Mouse (Mus musculus) kidney, adult 2 months (tissue): ENCODE data around the gene Tpra1. TPM values are rescaled to one million over a fixed set of nuclear protein-coding genes. Genes with fewer than 3 reads are reported as not detected.
A peak's percentile ranks its signal among the peaks of the same experiment; 100 is the strongest.

Source experiments
- DNase-seq: peaks from one replicate; pipeline ENCODE4 v3.0.0; 2021
- H3K27ac ChIP-seq: fragments of 200-500 bp; 2 replicates; pipeline ENCODE4 v1.5.1; 2012; ENCODE audit warnings: low read depth, low read length, control low read depth, inconsistent platforms; ENCODE audit not compliant: insufficient read depth
- H3K27me3 ChIP-seq: fragments of 200-500 bp; replicated peaks from 2 replicates; pipeline ENCODE4 v1.6.1; 2012; ENCODE audit warnings: mild to moderate bottlenecking, moderate library complexity, low read length, inconsistent platforms; ENCODE audit not compliant: control insufficient read depth, insufficient read depth
- H3K36me3 ChIP-seq: fragments of 200-500 bp; 2 replicates; pipeline ENCODE4 v1.6.1; 2012; ENCODE audit warnings: mild to moderate bottlenecking, moderate library complexity, low read length, inconsistent platforms; ENCODE audit not compliant: control insufficient read depth, insufficient read depth
- H3K4me1 ChIP-seq: fragments of 200-500 bp; 2 replicates; pipeline ENCODE4 v1.6.1; 2011; ENCODE audit warnings: low read length; ENCODE audit not compliant: control insufficient read depth, insufficient read depth
- H3K4me3 ChIP-seq: fragments of 200-500 bp; 2 replicates; pipeline ENCODE4 v1.5.1; 2011; ENCODE audit warnings: mild to moderate bottlenecking, low read depth, low read length, control low read depth; ENCODE audit not compliant: insufficient read depth
- CTCF ChIP-seq: fragments of 200-500 bp; conservative IDR thresholded peaks from 2 replicates; pipeline ENCODE4 v1.5.1; 2011; ENCODE audit warnings: low read depth, mild to moderate bottlenecking, control low read depth, low read length, moderate library complexity, mixed read lengths; ENCODE audit not compliant: insufficient read depth, insufficient read length
- POLR2A ChIP-seq: fragments of 200-500 bp; IDR thresholded peaks from one replicate; pipeline ENCODE4 v1.6.1; 2011; ENCODE audit warnings: low read depth, low read length, control low read depth
- WGBS: fragments of 180-500 bp; shearing (Covaris S2); methylation state at CpG from one replicate; pipeline ENCODE4 v1.1.7; 2018; 5-methylcytosine and 5-hydroxymethylcytosine counted together
- polyA plus RNA-seq: library from polyadenylated mRNA; depleted of rRNA; stranded (reverse); fragments of >200 nt; gene quantifications from 2 replicates; pipeline ENCODE4 v1.2.3, GENCODE M21; 2012; rRNA removed

Gene Tpra1
- polyA plus RNA-seq: 132 and 156 TPM in 2 replicates

DNA sequence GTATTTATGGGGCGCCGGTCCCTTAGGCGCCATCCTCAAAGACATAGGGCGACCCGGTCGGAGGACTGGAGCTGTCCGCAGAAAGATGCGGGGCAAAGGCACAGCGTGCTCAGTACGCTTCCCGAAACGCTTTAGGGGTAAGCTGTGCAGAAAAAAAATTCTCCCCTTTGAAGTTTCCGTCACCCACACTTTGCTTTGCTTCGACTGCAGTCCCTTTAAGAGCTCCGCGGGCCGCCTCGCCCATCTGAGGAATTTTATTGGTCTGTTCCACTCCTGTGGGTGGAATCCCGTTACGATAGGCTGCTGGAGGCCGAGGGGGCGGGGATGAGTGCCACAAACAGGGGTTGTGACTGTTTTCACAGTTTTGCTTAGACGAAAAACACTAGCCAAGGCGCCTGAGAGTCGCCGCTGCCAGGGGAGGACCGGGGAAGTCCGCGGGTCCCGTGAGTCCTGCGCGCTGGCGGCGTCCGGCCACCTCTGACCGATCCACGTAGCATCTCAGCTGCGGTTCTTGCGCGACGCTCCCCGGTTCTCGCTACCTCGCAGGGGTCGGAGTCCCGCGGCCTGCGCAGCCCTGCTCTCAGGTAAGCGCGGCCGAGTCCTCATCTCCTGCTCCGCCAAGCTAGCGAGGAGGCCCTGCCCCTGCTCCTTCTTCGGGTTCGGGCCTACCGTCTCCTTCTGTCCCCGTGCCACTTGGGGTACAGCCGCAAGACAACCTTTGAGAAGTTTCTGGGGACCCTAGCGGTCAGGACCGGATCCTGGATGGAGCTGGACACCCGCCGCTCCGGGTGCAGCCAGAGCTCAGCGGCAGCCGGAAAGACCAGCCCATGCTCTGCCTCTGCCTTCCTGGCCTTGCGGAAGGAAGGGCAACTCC, at the start of gene Tpra1:
Gene Tpra1 (plus strand): TSS at position 305 of the 874 bp plus-strand sequence.
- peak within 1 kb of the TSS; percentile 87 for H3K27ac ChIP-seq
- WGBS: under 1% methylated on average over 66 of the region's 66 CpGs
- no peaks in the 10 kb centered on the region for H3K36me3 ChIP-seq
- H3K27me3 ChIP-seq: no peaks in the 10 kb centered on the region
- TF ChIP-seq POLR2A (peak; percentile 29), CTCF (no peak)
- H3K4me3 ChIP-seq: peak within 1 kb of the TSS; percentile 84
- DNase-seq: peak; percentile 99
- peaks cover 45% of the 10 kb centered on the region for H3K4me1 ChIP-seq

DNA sequence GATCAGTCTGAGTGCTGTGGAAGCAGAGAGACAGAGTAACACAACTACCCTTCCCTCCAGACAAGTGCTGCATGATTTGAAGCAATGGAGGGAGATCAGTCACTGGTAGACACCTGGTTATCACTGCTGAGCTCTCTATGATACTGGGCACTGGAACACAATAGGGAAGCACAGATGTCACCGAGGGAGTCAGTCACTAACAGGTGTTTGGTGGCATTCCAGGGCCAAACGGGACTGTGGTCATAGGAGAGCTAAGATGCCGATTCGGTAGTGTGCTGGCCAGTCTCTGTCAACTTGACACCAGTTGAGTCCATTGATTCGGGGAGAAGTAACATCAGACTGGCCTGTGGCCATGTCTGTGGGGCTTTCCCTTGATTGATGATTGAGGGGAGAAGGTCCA, 47.5 kb upstream of the Tpra1 start:
- DNase-seq: no peak
- Histone ChIP-seq H3K36me3 (no peaks in the 10 kb centered on the region), H3K27me3 (no peaks in the 10 kb centered on the region), H3K4me1 (peaks cover 5% of the 10 kb centered on the region; the same call in 1 of the 2 replicates), H3K4me3 (no peak overlapping the region), H3K27ac (no peak overlapping the region)
- TF ChIP-seq CTCF (no peak), POLR2A (no peak)
- WGBS: 71% methylated on average over 5 of the region's 5 CpGs

DNA sequence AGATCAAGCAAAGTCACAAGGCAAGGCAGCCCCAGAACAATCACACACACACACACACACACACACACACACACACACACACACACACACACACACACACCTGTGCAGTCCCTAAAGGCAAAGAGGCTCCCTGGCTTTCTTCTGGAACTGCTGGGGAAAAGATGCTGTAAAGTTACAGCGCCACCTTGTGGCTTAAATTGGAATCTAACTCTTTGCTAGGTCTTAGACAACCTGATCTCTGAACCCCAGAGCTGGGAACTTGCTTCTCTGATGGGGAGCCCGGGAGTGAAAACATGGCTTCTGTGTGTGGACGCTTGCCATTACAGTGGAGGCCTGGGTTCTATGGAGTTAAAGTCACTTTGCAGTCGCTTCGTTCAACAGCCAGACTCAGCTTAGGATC, 46.4 kb upstream of the Tpra1 start:
- Histone ChIP-seq H3K4me3 (no peak overlapping the region), H3K36me3 (no peaks in the 10 kb centered on the region), H3K27ac (no peak overlapping the region), H3K27me3 (no peaks in the 10 kb centered on the region), H3K4me1 (peaks cover 5% of the 10 kb centered on the region; the same call in 1 of the 2 replicates)
- peak; percentile 61 for TF ChIP-seq CTCF
- TF ChIP-seq POLR2A: no peak
- 23% methylated on average over 5 of the region's 5 CpGs for WGBS
- DNase-seq: peak; percentile 72

DNA sequence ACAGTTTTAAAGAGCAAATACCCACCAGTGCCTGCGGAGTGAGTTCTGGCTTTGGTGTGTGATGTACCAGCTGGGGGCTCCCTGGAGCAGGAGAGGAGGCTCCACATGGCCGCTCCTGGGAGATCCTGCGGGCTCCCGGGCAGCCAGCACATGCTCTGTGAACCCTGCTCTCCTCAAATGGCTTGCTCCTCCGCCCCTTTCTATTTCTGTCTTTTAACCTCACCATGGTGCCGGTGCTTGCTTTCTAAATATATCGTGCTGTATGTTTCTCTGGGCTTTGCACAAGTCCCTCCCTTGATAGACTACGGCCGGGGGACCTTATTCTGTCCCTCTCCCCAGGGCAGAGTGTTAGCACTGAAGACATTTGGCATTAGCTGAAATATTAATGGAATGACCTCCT, 44.8 kb upstream of the Tpra1 start:
- peak; percentile 31; the same call in 1 of the 2 replicates for TF ChIP-seq CTCF
- TF ChIP-seq POLR2A: no peak
- H3K36me3 ChIP-seq: no peaks in the 10 kb centered on the region
- WGBS: 8% methylated on average over 9 of the region's 9 CpGs
- peak; percentile 67 for DNase-seq
- no peaks in the 10 kb centered on the region for H3K27me3 ChIP-seq
- no peak overlapping the region; the same call in 1 of the 2 replicates for H3K27ac ChIP-seq
- peaks cover 5% of the 10 kb centered on the region; the same call in 1 of the 2 replicates for H3K4me1 ChIP-seq
- no peak overlapping the region for H3K4me3 ChIP-seq

DNA sequence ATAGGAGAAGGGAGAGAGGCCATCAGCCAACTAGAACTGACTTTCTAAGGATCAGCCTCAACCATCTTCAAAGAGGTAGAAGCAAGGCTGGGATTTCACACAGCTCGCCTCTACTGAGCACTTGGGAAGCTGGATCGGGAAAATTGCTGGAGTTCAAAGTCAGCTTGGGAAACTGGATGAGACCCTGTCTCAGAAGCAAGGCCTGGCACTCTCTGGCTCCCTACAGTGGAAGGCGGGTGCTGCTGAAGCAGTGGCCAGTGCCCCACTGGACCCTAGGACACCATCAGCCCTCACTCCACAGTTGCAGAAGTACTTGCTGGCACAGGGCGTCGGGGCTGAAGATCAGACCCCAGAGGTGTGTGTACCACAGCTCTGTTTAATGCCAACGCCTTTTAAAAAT, 44.2 kb upstream of the Tpra1 start:
- 77% methylated on average over 6 of the region's 6 CpGs for WGBS
- H3K27ac ChIP-seq: no peak overlapping the region
- no peak overlapping the region for H3K4me3 ChIP-seq
- no peaks in the 10 kb centered on the region for H3K36me3 ChIP-seq
- DNase-seq: no peak
- peaks cover 5% of the 10 kb centered on the region; the same call in 1 of the 2 replicates for H3K4me1 ChIP-seq
- no peak for TF ChIP-seq CTCF
- TF ChIP-seq POLR2A: no peak
- H3K27me3 ChIP-seq: no peaks in the 10 kb centered on the region

DNA sequence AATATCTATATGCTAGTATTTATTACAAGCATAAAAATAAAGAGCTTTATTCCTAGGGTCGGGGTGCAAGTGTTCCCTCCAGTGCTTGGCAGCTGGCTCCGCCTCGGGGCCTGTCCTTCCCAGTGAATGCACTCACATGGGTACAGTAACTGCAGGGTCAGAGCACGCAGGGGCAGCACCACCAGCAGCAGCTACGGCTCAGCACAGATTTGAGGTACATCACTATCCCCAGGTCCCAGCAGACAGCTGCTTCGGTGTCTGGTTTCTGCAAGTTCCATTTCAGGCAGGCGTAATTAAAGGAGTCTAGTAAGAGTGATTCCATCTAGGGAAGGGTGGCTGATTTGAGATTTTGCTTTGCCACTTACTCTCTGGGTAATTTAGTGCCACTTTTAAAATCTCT, 43.7 kb upstream of the Tpra1 start:
- no peak for DNase-seq
- no peak overlapping the region for H3K27ac ChIP-seq
- no peaks in the 10 kb centered on the region for H3K27me3 ChIP-seq
- H3K4me3 ChIP-seq: no peak overlapping the region
- WGBS: 67% methylated on average over 7 of the region's 7 CpGs
- no peaks in the 10 kb centered on the region for H3K36me3 ChIP-seq
- TF ChIP-seq POLR2A (no peak), CTCF (no peak)
- peaks cover 5% of the 10 kb centered on the region; the same call in 1 of the 2 replicates for H3K4me1 ChIP-seq

DNA sequence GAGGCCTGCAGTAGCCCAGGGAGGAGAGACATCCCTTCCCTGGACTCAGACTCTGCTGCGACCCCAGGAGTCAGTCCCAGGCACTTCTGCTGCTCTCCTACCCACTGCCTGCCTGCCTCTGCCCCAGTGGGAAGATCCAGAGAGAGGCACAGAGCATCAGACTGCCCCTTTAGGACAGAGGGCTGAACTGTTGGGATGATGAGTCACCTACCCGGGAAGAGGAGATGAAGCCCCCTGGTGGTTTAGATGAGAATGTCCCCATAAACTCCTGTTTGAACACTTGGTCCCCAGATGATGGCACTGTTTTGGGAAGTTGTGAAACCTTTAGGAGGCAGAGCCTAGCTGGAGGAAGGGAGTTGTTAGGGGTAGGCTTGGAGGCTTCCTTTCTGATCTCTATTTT, 41.1 kb upstream of the Tpra1 start:
- DNase-seq: peak; percentile 44

More for the DNA sequence above, 41.1 kb upstream of the Tpra1 start:
- no peak overlapping the region for H3K4me3 ChIP-seq
- H3K4me1 ChIP-seq: peaks cover 5% of the 10 kb centered on the region; the same call in 1 of the 2 replicates
- TF ChIP-seq POLR2A (no peak), CTCF (peak; percentile 53)
- no peak overlapping the region for H3K27ac ChIP-seq
- no peaks in the 10 kb centered on the region for H3K36me3 ChIP-seq
- 27% methylated on average over 2 of the region's 2 CpGs for WGBS
- no peaks in the 10 kb centered on the region for H3K27me3 ChIP-seq
